Mouse (Mus musculus): ENCODE data around the gene Trpm3.

The Trpm3 gene

DNA sequence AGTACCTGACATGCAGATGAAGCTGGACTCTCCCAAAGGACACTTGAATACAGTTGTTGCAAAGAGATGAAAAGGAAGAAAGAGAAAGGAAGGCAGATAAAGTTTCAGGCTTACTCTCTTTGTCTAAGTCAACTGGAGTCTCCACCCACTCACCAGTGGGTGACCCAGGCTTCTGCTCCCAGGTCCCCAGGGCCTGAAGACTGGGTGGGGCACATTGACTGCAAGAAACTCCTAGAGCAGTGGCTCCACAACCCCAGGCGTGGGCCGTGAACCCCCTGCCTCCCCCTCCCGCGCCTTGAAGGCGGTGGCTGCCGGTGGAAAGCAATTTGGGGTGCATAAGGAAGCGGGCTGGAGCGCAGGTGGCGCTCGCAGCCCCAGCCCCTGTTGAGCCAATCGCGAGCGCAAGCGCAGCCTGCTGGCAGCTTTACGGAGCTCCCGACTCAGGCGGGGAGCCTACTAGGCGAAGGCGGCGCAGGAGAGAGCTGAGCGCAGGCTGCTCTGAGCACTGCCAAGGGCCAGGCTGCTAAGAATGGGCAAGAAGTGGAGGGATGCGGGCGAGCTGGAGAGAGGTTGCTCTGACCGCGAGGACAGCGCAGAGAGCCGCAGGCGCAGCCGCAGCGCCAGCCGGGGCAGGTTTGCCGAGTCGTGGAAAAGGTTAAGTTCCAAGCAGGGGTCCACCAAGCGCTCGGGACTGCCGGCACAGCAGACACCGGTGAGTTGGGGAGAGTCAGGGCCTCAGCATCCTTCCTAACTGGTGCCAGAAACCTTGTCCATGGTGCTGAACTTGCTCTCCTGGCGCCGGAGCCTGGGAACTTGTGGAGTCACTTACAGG, at the start of gene Trpm3:
Gene Trpm3, plus strand, starts transcription at position 457 of the 832 bp plus-strand sequence.
- DNase-seq (ENCODE audit: low read depth, low spot score) = no peak

DNA sequence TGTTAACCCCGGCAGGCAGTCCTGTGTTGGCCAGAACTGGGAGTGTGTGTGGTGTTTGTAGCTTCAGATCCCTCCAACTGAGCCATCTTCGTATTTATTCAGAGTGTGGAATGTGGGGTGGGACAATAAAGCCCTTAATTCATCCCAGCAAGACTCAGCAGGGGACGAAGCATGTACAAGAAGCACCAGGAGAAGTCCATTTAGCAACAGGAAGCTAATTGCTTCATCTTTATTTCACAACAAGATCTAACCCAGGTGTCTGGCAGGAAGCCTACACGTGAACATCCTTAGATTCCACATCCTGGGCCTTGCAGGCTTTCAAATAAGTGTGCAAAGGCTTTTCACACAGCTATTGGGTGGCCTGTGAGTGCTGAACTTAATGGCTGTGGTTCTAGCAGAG, 38.3 kb upstream of the Trpm3 start:
- no peak for DNase-seq (ENCODE audit: low read depth, low spot score)

DNA sequence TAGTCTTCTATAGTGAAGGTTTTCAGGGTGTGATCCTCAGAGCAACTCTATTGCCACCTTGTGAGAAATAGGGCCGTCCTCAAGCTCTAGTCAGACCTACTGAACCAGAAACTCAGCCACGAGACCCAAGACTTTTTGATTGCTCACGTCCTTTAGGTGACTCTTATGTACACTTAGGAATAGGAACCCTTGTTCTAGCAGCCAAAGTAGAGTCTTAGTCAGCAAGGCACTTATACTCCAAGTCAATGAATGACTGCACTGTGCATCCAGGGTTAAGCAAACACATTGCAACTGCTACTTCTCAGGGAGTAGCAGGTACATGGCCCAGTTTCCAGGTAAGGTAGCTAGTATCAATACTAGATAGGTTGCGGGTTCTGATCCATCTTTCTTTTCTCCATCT, 35.0 kb upstream of the Trpm3 start:
- DNase-seq (ENCODE audit: low read depth, low spot score) = no peak

DNA sequence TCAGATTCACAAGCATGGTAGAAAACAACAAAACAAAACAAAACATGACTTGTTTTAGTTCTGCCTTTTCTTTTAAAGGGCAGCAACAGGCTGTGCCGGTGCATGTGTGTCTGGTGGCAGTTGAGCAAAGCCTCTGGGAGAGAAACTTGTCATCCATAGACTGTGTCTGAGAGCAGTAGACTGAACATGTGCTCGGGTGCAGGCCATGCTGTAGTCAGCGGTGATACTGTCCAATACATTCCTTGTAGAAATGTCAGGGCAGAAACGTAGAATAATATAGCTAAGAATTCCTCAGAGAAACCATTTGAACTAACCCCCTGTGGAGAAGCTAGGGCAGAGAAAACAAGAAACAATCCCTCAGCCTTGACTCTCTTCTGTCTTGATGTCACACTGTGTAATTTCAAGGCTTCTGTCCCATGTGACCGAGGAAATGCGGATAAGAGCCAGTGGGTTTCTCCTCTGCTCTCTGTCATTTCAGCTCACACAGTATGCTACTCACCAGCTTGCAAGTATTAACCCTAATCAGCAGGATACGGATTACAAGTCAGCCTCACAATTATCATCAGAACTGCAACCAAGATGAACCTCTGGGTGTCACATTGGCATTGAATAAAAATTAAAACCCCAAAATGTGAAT, 33.9 kb upstream of the Trpm3 start:
- no peak for DNase-seq (ENCODE audit: low read depth, low spot score)

DNA sequence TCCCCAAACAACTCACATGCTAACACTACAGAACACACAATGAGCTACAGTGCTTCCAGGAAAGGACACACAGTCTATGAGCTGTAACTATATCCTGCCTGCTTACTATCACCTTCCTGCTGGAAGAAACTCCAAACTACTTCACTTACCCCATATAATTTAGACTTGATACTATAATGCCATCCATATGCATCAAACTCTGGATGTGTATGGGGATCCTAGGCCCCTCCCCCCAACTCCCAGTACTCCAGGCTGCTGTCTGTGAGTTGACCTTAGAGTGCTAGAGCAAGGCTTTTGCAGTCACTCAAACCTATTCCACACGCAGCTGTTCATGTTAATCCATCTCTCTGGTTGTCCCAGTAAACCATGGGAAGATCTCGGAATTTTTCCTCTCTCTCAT, 33.2 kb upstream of the Trpm3 start:
- no peak for DNase-seq (ENCODE audit: low read depth, low spot score)

DNA sequence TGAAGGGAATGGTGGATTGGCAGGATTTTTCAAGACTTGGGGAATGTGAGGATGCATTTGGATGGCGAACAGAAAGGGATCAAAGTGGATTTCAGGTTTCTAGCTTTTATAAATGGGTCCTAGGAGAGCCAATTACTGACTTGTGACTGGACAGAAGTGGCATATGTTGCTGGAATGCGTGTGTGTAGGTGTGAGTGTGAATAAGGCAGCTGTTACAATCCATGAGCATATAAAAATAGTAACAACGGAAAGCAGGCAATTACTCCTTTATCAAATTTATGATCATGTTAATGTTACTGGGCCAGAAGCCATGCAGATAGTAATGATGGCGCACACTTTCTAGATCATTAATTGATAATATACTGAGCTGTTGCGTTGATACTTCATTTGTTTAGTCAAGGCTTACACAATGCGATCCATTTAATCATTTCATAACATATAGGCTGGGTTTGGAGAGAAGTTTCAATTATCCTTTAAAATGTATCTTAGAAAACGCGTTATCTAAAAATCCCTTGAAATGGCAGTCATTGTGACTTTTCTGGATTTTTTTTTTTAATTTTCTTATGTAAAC, 29.9 kb upstream of the Trpm3 start:
- no peak for DNase-seq (ENCODE audit: low read depth, low spot score)

DNA sequence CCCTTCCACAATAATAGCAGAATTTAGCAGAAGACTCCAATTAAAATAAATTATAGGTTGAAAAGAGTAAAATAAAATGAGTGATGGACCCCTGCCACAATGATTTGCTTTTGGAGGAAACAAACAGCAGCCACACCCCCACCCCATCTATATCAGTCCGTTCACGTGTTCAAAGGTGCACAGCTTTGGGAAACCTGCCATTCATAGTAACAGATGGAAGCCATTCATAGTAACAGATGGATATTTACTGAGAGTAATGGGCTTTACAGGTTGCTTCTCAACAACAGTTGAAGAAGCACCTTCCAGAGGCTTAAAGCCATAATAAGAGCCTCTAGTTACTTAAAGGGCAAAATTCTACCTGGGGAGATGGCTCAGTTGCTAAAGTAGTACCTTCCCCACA, 17.9 kb upstream of the Trpm3 start:
- no peak for DNase-seq (ENCODE audit: low read depth, low spot score)

DNA sequence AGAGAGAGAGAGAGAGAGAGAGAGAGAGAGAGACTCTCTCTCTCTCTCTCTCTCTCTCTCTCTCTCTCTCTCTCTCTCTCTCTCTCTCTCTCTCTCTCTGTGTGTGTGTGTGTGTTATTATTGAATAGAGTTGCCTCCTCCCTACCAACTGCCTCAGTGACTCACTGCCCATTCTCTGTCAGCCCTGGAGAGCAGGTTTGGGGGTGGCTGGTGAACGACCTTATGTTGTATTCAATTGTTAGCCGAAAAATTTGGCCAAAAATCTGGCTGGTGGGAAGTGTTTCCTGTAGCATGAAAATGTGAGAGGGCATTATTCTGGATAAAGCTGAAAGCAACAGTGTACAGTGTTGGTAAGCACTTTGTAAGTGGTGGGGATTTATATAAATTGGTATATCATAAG, 17.2 kb upstream of the Trpm3 start:
- DNase-seq (ENCODE audit: low read depth, low spot score) = no peak

DNA sequence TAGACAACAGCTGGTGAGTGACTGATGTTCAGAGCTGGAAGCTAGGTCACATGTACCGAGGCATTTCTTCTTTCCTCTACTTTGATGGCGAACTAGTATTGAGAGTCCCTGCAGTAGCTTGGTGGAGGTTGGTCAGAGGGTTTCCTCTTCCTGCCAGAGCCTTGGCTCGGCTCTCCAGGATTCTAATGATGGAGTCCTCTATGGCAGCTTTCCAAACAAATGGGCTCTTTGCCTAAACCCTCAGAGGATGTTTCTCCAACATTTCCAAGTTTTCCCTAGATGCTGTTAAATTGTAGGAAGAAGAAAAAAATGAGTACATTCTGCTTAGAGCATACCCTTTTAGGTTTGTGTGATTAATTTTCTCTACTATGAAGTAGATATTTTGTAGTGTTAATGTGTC, 6.2 kb upstream of the Trpm3 start:
- no peak for DNase-seq (ENCODE audit: low read depth, low spot score)

DNA sequence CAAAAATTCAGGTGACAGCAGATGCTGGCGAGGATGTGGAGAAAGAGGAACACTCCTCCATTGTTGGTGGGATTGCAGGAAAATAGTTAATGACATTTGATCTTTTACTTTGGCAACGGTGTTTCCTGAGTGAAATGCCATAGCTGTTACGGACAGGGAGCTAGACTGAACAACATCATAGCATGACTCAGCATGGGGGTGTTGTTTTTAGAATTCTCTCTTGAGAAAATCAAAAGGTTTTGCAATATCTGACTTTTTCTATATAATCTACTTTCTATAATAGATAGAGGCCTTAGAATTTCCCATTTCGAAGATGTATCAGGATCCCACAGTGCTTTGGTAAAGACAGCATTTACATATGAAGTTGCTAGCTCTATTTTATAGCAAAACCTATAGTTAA, 39.7 kb downstream of the Trpm3 start:
- no peak for DNase-seq (ENCODE audit: low read depth, low spot score)

DNA sequence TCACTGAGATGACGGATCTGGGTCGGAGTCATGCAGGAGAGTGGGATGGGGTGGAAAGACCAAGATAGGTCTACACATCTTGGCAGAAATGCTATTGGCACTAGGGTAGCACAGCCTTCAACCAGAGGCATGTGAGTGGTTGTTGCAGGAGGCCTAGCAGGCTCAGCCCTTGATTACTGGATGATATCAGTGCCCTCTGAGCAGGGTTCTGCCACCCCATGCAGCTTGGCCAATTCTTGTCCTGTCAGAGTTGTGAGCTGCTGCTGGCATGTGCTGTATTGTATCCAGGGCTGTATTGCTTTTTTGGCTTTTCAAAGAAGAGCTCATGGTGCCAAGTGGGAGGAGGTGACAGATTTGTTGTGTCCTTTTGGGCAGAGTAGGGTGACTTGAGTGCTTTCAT, 40.2 kb downstream of the Trpm3 start:
- DNase-seq (ENCODE audit: low read depth, low spot score) = no peak

DNA sequence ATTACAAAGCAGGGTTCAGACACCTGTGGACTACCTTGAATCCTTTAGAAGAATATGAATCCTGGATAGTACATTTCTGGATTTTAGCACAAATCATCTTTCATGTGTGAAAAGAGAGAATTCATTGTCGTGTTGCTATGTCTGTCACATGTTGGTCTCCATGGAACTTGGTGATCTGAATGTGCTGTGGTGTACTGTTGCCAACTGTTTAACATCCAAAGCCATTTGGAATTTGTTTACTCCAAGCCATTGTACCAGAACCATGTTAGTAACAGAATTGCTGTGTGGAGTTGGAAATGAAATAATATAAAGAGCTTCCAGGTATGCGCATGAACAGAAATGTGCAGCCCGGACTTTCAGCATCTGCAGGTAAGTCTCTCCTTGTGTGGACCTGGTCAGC, 41.3 kb downstream of the Trpm3 start:
- DNase-seq (ENCODE audit: low read depth, low spot score) = no peak

DNA sequence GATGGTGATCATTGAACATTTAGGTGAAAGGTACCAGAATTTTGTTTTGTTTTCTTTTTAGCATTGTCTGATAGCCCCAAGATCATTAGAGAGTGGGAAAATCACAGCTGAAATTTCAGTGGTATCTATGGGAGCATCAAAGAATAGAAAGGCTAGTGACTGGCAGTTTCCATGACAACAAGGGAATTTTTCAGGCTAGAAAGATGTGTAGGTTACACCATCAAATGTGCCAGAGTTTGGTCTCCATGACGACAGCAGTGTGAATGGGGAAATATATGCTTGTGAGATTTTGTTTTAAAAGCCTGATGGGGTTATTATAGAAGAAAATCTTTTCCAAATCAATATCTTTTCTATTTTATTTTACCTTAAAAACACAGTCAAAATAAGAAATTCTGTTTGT, 50.9 kb downstream of the Trpm3 start:
- DNase-seq (ENCODE audit: low read depth, low spot score) = no peak

DNA sequence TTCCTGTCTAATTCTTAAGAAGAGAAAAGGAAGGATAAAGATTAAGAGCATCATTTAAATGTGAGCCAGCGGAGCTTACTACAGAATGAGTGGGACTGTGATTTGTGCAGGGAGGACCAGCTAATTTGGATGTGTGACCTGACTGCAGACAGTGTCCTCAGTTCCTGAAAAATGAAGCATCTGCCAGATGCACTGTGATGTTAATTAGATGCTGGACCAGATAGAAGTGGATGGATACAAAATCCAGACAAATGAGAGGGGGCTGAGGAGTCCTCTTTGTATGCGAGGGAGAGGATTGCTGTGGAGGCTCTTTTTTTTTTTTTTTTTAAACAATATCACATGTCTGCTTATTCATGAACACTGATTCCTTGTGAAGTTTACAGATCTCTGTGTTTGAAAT, 83.7 kb downstream of the Trpm3 start:
- DNase-seq (ENCODE audit: low read depth, low spot score) = no peak

DNA sequence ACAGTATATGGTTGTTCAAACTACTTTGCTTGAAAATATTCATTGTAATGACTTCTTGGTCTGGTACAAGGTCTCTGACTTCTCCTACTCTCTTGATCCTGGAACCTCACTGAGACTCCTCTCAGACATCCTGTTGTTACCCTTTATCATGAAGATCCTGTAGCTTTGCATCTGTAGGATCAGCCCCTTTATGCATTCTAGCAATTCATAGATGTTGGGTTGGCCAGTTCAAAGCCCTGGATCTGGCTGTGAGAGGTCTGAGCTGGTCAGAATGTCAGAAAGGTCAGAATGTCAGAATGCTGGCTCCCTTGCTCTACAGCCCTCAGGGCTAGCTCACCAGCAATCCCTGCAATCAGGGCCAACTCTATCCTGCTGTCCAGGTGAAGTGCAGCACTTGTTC, 95.3 kb downstream of the Trpm3 start:
- no peak for DNase-seq (ENCODE audit: low read depth, low spot score)

DNA sequence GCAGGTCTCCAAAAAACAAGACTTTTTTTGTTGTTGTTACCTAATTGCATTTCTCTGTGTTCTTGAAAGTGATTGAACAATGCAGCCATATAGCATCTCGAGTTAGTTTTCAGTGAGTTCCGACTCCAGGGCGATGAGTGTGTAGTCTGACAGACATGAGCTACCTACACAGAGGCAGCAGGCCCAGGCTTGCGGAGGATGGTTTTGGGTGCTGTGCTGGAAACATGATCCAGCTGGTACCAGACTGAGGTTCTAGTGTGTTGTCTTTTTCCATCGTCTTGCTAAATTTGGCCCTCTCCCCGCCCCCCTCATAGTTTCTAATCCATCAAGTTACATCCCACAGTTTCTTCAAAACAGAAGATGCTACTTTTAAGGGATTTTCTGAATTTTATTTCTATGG, 110.2 kb downstream of the Trpm3 start:
- DNase-seq (ENCODE audit: low read depth, low spot score) = no peak

DNA sequence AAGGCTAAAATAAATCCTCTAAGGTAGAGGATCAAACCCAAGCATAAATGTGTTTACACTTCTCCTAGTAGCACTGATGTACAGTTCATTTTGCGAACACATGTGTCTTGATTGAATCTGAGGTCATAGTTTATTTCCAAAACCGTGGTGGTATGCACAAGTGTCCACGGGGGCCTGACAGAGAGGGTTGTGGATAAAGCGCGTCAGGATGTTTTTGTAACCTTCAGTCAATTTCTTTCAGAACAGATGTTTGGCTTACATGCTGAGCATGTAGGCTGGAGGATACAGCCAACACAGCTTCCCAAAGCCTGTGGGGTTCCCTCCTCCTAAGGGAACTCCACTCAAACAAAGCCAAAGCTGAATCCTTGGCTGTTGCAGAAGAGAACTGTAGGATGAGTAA, 134.1 kb downstream of the Trpm3 start:
- DNase-seq (ENCODE audit: low read depth, low spot score) = no peak

DNA sequence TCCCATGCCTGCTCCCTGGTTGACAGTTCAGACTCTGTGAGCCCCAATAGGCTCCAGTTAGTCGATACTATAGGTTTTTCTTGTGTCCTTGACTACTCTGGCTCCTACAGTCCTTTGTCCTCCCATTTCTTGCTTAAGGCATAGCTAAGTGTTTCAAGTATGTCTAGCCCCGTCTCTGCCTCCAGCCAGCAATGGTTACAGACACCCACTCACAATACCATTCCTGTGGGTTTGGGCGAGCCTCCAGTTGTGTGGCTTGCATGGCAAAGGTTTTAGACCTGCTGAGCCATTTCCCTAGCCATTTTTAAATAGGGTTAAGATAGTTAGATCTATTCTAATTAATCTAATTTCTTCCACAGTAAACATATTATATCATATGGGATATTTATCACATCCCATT, 145.8 kb downstream of the Trpm3 start:
- DNase-seq (ENCODE audit: low read depth, low spot score) = no peak

DNA sequence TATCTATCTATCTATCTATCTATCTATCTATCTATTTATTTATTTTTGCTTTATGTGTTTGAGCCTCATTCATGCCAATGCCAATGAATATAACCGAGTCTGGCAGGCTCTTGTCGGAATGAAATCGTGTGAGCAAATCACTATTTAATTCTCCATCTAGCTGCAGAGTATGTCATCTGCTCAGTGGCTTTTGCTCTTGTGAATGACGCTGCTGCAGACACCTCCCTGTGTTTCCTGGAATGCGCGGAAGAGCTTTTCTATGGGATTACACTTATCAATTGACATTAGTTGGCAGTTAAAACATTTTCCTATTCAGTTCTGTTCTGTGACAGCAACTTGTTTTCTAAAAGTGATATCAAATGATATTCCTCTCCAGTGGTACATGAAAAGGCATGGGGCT, 153.8 kb downstream of the Trpm3 start:
- DNase-seq (ENCODE audit: low read depth, low spot score) = no peak

DNA sequence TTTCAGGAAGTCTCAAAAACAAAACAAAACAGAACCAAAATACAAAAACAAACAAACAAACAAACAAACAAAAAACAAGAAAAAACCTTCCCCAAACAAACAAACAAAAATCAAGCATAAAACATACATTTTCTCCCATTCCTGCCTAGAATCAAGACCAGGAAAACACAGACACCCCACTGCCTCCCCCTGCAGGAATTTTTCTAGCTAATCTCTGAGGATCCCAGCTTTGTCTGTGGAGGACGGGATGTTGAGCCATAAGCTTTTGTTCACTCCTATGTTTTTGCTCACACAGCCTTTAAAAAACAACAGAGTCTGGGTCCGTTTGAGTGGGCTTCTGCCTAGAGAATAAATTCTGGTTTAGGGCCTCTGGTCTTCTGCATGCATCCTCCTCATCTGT, 162.1 kb downstream of the Trpm3 start:
- no peak for DNase-seq (ENCODE audit: low read depth, low spot score)

DNA sequence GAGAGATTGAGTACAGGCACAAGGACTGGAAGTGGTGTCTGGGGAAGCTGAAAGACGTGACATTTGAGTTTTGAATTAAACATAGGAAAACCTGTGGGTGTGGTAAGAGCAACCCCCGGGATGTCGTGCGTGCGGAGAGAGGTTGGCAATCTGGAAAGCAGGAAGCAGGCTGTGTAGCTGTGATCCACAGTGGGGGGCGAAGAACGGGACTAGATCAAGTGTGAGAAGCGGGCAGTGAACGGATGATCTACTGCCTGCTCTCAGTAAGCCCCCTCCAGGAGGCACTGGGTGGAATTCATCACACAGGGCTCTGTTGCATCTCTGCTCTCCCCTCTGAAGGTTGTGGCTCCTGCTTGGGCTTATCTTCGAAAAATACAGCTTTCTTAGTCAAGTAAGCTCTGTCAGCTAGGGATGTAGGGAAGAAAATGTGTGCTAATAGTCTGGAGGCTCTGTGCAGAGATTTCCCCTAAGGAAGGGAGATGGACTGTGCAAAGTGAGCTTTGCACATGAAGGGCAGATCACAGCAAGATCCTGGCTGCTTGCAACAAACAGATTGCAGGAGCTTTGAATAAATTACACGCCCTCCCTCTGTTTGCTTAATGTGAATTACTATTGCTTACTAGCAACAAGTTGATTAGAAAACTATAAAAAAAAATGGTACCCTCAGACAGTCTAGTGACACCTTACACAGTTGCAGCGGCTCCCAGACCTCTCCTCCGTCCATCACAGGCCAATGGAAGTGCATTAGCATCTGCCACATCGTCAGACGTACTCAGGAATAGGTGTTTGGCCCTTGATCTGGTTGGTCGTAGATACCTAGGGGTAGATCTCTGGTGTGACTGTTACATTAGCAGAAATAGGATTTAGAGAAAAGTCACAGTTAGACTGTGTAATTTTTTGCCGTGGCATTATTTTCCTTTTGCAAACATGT, 164.4 kb downstream of the Trpm3 start:
- DNase-seq (ENCODE audit: low read depth, low spot score) = no peak

All from A20 (cell line).